Mouse (Mus musculus): ENCODE measurements around the gene Rpn1.
A peak's percentile ranks its signal among the peaks of the same experiment; 100 is the strongest.
"Not testable (repeated sequence)": the region's sequence is repeated elsewhere in the genome, so short reads cannot be mapped to it uniquely, and the experiment has no call there.

The Rpn1 gene

GRCm38 (mm10) chr6:88123150-88123857 lies 39.0 kb downstream of the Rpn1 start:
- DNase-seq: no peak

GRCm38 (mm10) chr6:88123858-88124261 lies 39.6 kb downstream of the Rpn1 start:
- peak; percentile 40 for DNase-seq

GRCm38 (mm10) chr6:88124551-88124950 lies 40.3 kb downstream of the Rpn1 start:
- no peak for DNase-seq

GRCm38 (mm10) chr6:88125815-88126214 lies 41.5 kb downstream of the Rpn1 start:
- DNase-seq: not testable (repeated sequence)

GRCm38 (mm10) chr6:88131521-88131920 lies 47.2 kb downstream of the Rpn1 start:
- DNase-seq: no peak

- DNase-seq: peak; percentile 23
These were observed 47.8 kb downstream of the Rpn1 start for GRCm38 (mm10) chr6:88132051-88132450.

GRCm38 (mm10) chr6:88133061-88133460 lies 48.8 kb downstream of the Rpn1 start:
- DNase-seq: no peak

- no peak for DNase-seq
These were observed 49.6 kb downstream of the Rpn1 start for GRCm38 (mm10) chr6:88133878-88134277.

- no peak for DNase-seq
These were observed 51.9 kb downstream of the Rpn1 start for GRCm38 (mm10) chr6:88136201-88136631.

- DNase-seq: no peak
These were observed 54.2 kb downstream of the Rpn1 start for GRCm38 (mm10) chr6:88138485-88138884.

- DNase-seq: peak; percentile 85
These were observed 56.0 kb downstream of the Rpn1 start for GRCm38 (mm10) chr6:88140264-88140663.

GRCm38 (mm10) chr6:88145793-88146192 lies 61.5 kb downstream of the Rpn1 start:
- DNase-seq: no peak

- DNase-seq: no peak
These were observed 62.3 kb downstream of the Rpn1 start for GRCm38 (mm10) chr6:88146576-88146975.

- peak; percentile 33 for DNase-seq
These were observed 63.2 kb downstream of the Rpn1 start for GRCm38 (mm10) chr6:88147411-88148003.

GRCm38 (mm10) chr6:88151335-88151734 lies 67.1 kb downstream of the Rpn1 start:
- DNase-seq: no peak

- DNase-seq: no peak
These were observed 67.9 kb downstream of the Rpn1 start for GRCm38 (mm10) chr6:88152127-88152705.

- no peak for DNase-seq
These were observed 68.7 kb downstream of the Rpn1 start for GRCm38 (mm10) chr6:88152979-88153378.

Data from right cerebral cortex, postnatal 4 days (tissue).